Mouse (Mus musculus): ENCODE results near the gene Gga1. TPM values are rescaled to one million over a fixed set of nuclear protein-coding genes. Genes with fewer than 3 reads are reported as not detected.
A peak's percentile ranks its signal among the peaks of the same experiment; 100 is the strongest.

Gga1 gene
- polyA plus RNA-seq, 1 experiment from 2014 or later, result 53.6 TPM

DNA sequence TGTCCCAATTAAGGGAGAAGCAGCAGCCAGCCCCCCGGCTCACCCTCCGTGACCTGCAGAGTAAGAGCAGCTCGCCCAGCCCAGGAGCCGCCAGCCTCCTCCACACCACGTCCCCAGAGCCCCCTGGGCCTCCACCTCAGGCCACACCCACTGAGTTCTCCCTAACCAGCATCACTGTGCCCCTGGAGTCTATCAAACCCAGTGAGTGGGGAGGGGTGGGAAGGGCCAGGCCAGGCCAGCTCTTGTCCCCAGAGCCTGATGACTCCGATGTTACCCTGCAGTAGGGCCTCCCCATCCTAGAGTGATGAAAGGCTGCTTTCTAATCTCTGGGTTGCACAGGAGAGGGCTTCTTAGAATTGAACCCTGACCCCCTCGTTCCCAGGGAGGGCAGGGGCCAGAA is 15.4 kb downstream of the Gga1 start:
- no peak overlapping the region for H3K4me2 ChIP-seq
- H3K9me3 ChIP-seq, result no peaks in the 10 kb centered on the region
- no peaks in the 10 kb centered on the region for H3K27me3 ChIP-seq
- H3K36me3 ChIP-seq (replicated peaks), result peaks cover 67% of the 10 kb centered on the region
- no peak for ATAC-seq (ENCODE audit: low FRiP score)
- no peak overlapping the region for H3K9ac ChIP-seq
- WGBS, result 70% methylated on average over 7 of the region's 7 CpGs
- H3K4me1 ChIP-seq, result 0 out of 2 replicates have a peak, but pooled peaks cover 3% of the 10 kb centered on the region
- no peak overlapping the region for H3K27ac ChIP-seq
- no peak overlapping the region for H3K4me3 ChIP-seq (replicated peaks)

DNA sequence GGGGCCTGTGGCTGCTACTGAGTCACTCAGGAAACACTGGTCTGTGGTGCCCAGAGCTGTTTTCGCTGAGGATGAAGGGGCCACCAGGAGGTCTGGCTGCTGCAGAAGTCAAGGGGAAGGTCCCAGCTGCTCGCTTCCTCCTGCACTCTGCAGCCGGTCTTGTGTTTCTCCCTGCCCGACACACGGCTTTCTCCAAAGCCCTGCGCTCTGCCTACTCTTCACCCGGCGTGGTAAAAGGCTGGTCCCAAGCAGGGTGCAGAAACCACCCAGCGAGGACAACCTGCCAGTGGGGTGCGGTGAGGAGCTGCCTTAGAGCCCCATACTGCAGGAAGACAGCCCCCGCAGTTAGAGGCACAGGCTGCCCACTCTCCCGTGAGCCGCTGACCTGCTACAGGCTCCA is 17.7 kb downstream of the Gga1 start:
- H3K4me3 ChIP-seq (replicated peaks), result no peak overlapping the region
- H3K4me1 ChIP-seq, result peaks cover 11% of the 10 kb centered on the region; the same call in 1 of the 2 replicates
- no peak overlapping the region for H3K9ac ChIP-seq
- peaks cover 44% of the 10 kb centered on the region for H3K36me3 ChIP-seq (replicated peaks)
- peaks cover 13% of the 10 kb centered on the region; the same call in 1 of the 2 replicates for H3K27me3 ChIP-seq
- no peak overlapping the region for H3K27ac ChIP-seq
- 76% methylated on average over 13 of the region's 13 CpGs for WGBS
- H3K4me2 ChIP-seq, result no peak overlapping the region
- no peaks in the 10 kb centered on the region for H3K9me3 ChIP-seq
- ATAC-seq (ENCODE audit: low FRiP score), result no peak

- Histone ChIP-seq H3K36me3 (replicated peaks) (peaks cover 36% of the 10 kb centered on the region), H3K27ac (no peak overlapping the region), H3K4me1 (peaks cover 21% of the 10 kb centered on the region), H3K4me3 (replicated peaks) (no peak overlapping the region), H3K9ac (no peak overlapping the region), H3K4me2 (no peak overlapping the region), H3K9me3 (no peaks in the 10 kb centered on the region), H3K27me3 (peaks cover 23% of the 10 kb centered on the region)
- no peak for ATAC-seq (ENCODE audit: low FRiP score)
- 81% methylated on average over 2 of the region's 2 CpGs for WGBS
These were observed 18.8 kb downstream of the Gga1 start for GRCm38 (mm10) chr15:78895741-78896140.

GRCm38 (mm10) chr15:78896149-78896548 is 19.2 kb downstream of the Gga1 start:
- H3K9ac ChIP-seq, result no peak overlapping the region
- WGBS, result 88% methylated on average over 3 of the region's 3 CpGs
- peaks cover 27% of the 10 kb centered on the region for H3K27me3 ChIP-seq
- H3K36me3 ChIP-seq (replicated peaks), result peaks cover 32% of the 10 kb centered on the region
- H3K4me2 ChIP-seq, result no peak overlapping the region
- H3K4me1 ChIP-seq, result peaks cover 25% of the 10 kb centered on the region
- H3K9me3 ChIP-seq, result no peaks in the 10 kb centered on the region
- no peak overlapping the region for H3K27ac ChIP-seq
- no peak for ATAC-seq (ENCODE audit: low FRiP score)
- H3K4me3 ChIP-seq (replicated peaks), result no peak overlapping the region

GRCm38 (mm10) chr15:78897488-78897887 is 20.5 kb downstream of the Gga1 start:
- no peak overlapping the region for H3K4me3 ChIP-seq (replicated peaks)
- H3K27ac ChIP-seq, result no peak overlapping the region
- no peak overlapping the region for H3K4me2 ChIP-seq
- peaks cover 30% of the 10 kb centered on the region for H3K4me1 ChIP-seq
- peaks cover 18% of the 10 kb centered on the region for H3K36me3 ChIP-seq (replicated peaks)
- no peak overlapping the region for H3K9ac ChIP-seq
- ATAC-seq (ENCODE audit: low FRiP score), result no peak
- H3K27me3 ChIP-seq, result peaks cover 37% of the 10 kb centered on the region
- WGBS, result 90% methylated on average over 4 of the region's 4 CpGs
- H3K9me3 ChIP-seq, result no peaks in the 10 kb centered on the region

GRCm38 (mm10) chr15:78898507-78899001 is 21.6 kb downstream of the Gga1 start:
- Histone ChIP-seq H3K27ac (no peak overlapping the region), H3K4me3 (replicated peaks) (no peak overlapping the region), H3K4me2 (no peak overlapping the region), H3K27me3 (peaks cover 37% of the 10 kb centered on the region), H3K36me3 (replicated peaks) (peaks cover 8% of the 10 kb centered on the region; the same call in 1 of the 2 replicates), H3K9me3 (no peaks in the 10 kb centered on the region), H3K9ac (no peak overlapping the region), H3K4me1 (peaks cover 30% of the 10 kb centered on the region)
- 53% methylated on average over 6 of the region's 6 CpGs for WGBS
- no peak for ATAC-seq (ENCODE audit: low FRiP score)

GRCm38 (mm10) chr15:78899409-78899739 is 22.4 kb downstream of the Gga1 start, which contains the start of gene Gm49510:
TSS of gene Gm49510 (plus strand) at chr15:78899667.
- Histone ChIP-seq H3K27me3 (peaks cover 37% of the 10 kb centered on the region), H3K4me2 (peak within 1 kb of the TSS; percentile 95), H3K9ac (peak within 1 kb of the TSS; percentile 68), H3K4me3 (replicated peaks) (peak within 1 kb of the TSS; percentile 57), H3K36me3 (replicated peaks) (0 out of 2 replicates have a peak, but pooled peaks cover 3% of the 10 kb centered on the region), H3K27ac (no peak within 1 kb of the TSS; the same call in 1 of the 2 replicates), H3K4me1 (peaks cover 27% of the 10 kb centered on the region), H3K9me3 (no peaks in the 10 kb centered on the region)
- no peak for ATAC-seq (ENCODE audit: low FRiP score)
- WGBS, result 4% methylated on average over 17 of the region's 20 CpGs

- Histone ChIP-seq H3K4me1 (peaks cover 27% of the 10 kb centered on the region), H3K9ac (peak within 1 kb of the TSS; percentile 68), H3K36me3 (replicated peaks) (0 out of 2 replicates have a peak, but pooled peaks cover 3% of the 10 kb centered on the region), H3K4me2 (peak within 1 kb of the TSS; percentile 95), H3K9me3 (no peaks in the 10 kb centered on the region), H3K4me3 (replicated peaks) (peak within 1 kb of the TSS; percentile 57), H3K27ac (no peak within 1 kb of the TSS; the same call in 1 of the 2 replicates), H3K27me3 (peaks cover 37% of the 10 kb centered on the region)
- 0 out of 2 replicates have a peak, but pooled peaks have one; percentile 37 for ATAC-seq (ENCODE audit: low FRiP score)
- WGBS, result under 1% methylated on average over 46 of the region's 47 CpGs
These were observed 23.0 kb downstream of the Gga1 start, which contains the start of gene Sh3bp1 for GRCm38 (mm10) chr15:78899740-78900584. TSS of gene Sh3bp1 (plus strand) at chr15:78899768.

DNA sequence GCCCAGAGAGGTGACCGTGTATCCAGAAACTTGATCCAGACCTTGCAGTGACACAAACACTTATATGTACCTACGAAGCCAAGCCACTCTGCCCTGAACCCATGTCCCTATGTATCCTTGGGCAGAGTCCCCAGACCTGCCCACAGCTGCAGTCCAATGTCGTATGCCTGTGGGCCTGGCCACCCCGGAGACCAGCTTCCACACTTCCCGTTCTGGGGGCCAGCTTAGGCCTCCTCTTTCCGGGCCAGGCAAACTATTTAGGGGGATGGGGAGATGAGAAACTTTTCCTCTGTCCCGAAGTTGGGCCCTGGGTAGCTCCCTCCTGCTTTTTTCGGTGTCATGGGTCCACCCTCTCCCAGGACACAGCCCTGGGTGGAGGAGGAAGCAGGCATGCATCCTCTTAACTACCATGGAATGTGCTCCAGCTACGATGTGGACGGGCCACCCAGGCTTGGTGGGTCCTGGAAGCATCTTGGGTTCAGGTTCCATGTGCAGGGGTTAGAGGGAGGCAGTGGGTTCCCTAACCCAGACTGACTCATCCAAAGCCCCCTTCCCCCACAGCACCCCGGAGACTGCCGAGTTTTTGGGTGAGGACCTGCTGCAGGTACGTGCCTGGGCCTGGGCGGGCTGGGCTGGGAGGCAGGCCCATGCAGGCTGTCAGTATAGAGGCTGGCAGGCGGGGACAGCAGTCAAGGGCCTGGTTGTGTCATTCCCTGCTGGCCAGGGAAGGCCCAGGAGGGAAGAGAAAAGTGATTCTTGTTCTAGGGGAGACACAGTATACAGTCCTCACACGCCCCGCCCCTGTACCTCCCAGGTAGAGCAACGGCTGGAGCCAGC is 23.8 kb downstream of the Gga1 start:
- peaks cover 37% of the 10 kb centered on the region for H3K27me3 ChIP-seq
- H3K36me3 ChIP-seq (replicated peaks), result no peaks in the 10 kb centered on the region
- H3K9ac ChIP-seq, result peak overlapping the region; percentile 68
- peaks cover 27% of the 10 kb centered on the region for H3K4me1 ChIP-seq
- H3K4me2 ChIP-seq, result peak overlapping the region; percentile 95
- peak overlapping the region; percentile 57 for H3K4me3 ChIP-seq (replicated peaks)
- 23% methylated on average over 18 of the region's 18 CpGs for WGBS
- no peaks in the 10 kb centered on the region for H3K9me3 ChIP-seq
- no peak for ATAC-seq (ENCODE audit: low FRiP score)
- no peak overlapping the region for H3K27ac ChIP-seq

DNA sequence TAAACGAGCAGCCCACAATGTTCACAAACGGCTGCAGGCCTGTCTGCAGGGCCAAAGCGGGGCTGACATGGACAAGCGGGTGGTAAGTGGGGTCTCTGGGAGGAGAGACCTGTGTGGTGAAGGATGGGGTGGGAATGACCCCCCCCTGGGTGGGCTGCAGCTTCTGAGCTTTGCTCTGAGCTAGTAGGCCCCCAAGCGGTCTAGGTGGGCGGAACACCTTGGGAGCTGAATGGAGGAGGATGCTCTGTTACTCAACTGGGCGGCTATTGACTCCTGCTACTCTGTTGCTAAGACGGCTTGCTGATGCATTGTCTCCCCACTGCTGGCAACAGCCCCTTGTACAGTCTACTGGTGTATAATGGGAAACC is 24.4 kb downstream of the Gga1 start:
- H3K9ac ChIP-seq, result no peak overlapping the region
- peaks cover 27% of the 10 kb centered on the region for H3K4me1 ChIP-seq
- peak overlapping the region; percentile 95 for H3K4me2 ChIP-seq
- 0 out of 2 replicates have a peak, but pooled peaks cover 1% of the 10 kb centered on the region for H3K36me3 ChIP-seq (replicated peaks)
- 31% methylated on average over 8 of the region's 8 CpGs for WGBS
- H3K27me3 ChIP-seq, result peaks cover 37% of the 10 kb centered on the region
- H3K27ac ChIP-seq, result 0 out of 2 replicates have a peak overlapping the region, but pooled peaks have one; percentile 13
- H3K4me3 ChIP-seq (replicated peaks), result no peak overlapping the region
- ATAC-seq (ENCODE audit: low FRiP score), result no peak
- H3K9me3 ChIP-seq, result no peaks in the 10 kb centered on the region

DNA sequence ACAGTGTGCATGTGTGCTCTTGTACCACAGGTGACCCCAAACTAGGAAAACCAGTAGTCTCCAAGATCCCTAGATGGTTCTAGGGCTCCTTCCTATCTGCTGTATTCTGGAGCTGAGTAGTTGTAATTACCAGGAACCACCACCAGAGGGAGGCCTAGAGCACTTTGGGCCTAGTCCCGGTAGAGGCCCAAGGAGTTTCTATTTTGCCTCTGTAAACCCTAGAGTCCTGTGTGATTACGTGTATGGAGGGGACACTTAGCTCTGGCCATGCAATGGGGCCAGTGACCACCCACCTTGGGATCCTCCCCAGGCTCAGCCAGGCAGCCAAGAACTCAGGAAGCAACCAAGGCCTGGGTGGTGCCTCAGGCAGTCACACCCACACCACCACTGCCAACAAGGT is 26.3 kb downstream of the Gga1 start:
- Histone ChIP-seq H3K4me3 (replicated peaks) (no peak overlapping the region), H3K4me1 (peaks cover 27% of the 10 kb centered on the region), H3K36me3 (replicated peaks) (0 out of 2 replicates have a peak, but pooled peaks cover 5% of the 10 kb centered on the region), H3K9ac (no peak overlapping the region), H3K27me3 (peaks cover 37% of the 10 kb centered on the region), H3K9me3 (no peaks in the 10 kb centered on the region), H3K4me2 (no peak overlapping the region), H3K27ac (no peak overlapping the region)
- 6% methylated on average over 2 of the region's 2 CpGs for WGBS
- peak; percentile 22 for ATAC-seq (ENCODE audit: low FRiP score)

GRCm38 (mm10) chr15:78908399-78908798 is 31.4 kb downstream of the Gga1 start:
- 0 out of 2 replicates have a peak, but pooled peaks cover 5% of the 10 kb centered on the region for H3K36me3 ChIP-seq (replicated peaks)
- no peak overlapping the region for H3K9ac ChIP-seq
- H3K27me3 ChIP-seq, result no peaks in the 10 kb centered on the region
- peaks cover 5% of the 10 kb centered on the region; the same call in 1 of the 2 replicates for H3K4me1 ChIP-seq
- no peak for ATAC-seq (ENCODE audit: low FRiP score)
- no peak overlapping the region for H3K4me2 ChIP-seq
- 80% methylated on average over 7 of the region's 7 CpGs for WGBS
- no peak overlapping the region for H3K4me3 ChIP-seq (replicated peaks)
- no peak overlapping the region for H3K27ac ChIP-seq
- H3K9me3 ChIP-seq, result no peaks in the 10 kb centered on the region

Measured in forebrain, embryonic 12.5 days (tissue).